Mouse (Mus musculus) bone marrow macrophage, adult 2 months (primary cell): ENCODE measurements around the gene Fgd1.

Source experiments
- CTCF ChIP-seq: IDR thresholded peaks from 2 replicates; pipeline ENCODE4 v1.5.1; 2012; ENCODE audit warnings: low read depth, mild to moderate bottlenecking, low read length, moderate library complexity
- POLR2A ChIP-seq: IDR thresholded peaks from 2 replicates; pipeline ENCODE4 v1.6.1; 2012; ENCODE audit warnings: mild to moderate bottlenecking, low read depth, low read length, borderline replicate concordance

DNA sequence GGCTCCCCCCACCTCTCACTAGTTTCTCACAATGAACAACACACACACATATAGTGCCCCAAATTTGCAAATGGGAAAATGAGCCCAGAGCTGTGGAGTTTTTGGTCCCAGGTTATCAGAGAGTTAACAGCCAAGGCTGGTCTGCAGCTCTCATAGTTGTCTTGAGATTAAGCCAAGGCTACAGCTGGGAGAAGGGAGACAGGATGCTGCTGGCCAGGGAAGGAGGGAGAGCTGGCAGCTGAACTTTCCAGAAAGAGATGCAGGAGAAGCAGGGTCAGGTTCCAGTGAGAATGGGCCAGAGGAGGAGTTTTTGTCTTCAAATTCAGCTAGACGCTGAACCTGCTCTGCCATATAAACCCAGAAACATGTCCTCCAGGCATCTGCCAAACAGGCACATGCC lies 13.4 kb downstream of the Fgd1 start:
- no peak for TF ChIP-seq POLR2A
- TF ChIP-seq CTCF, result no peak
